Mouse (Mus musculus) embryonic facial prominence, embryonic 11.5 days (tissue): ENCODE measurements around the gene Il10rb. TPM values are rescaled to one million over a fixed set of nuclear protein-coding genes. Genes with fewer than 3 reads are reported as not detected.
A peak's percentile ranks its signal among the peaks of the same experiment; 100 is the strongest.

Experiments used
- ATAC-seq: fragments of 200-750 bp; cut with Nextera tagmentation; replicated peaks from 2 replicates; pipeline ENCODE4 v1.8.0; 2017; ENCODE audit warnings: low read depth; ENCODE audit not compliant: insufficient number of reproducible peaks, low FRiP score, low TSS enrichment
- DNase-seq: peaks from one replicate; pipeline ENCODE4 v3.0.0-alpha.2; 2015; ENCODE audit warnings: low spot score
- H3K27ac ChIP-seq: fragments of 300-500 bp; sonication (generic); replicated peaks from 2 replicates; pipeline ENCODE4 v1.5.1; 2014; ENCODE audit warnings: mild to moderate bottlenecking, low read depth, low read length, control low read depth
- H3K27me3 ChIP-seq: fragments of 300-500 bp; sonication (generic); 2 replicates; pipeline ENCODE4 v1.6.1; 2014; ENCODE audit warnings: mild to moderate bottlenecking, low read length, moderate library complexity, mixed read lengths; ENCODE audit not compliant: control insufficient read depth, insufficient read depth
- H3K36me3 ChIP-seq: fragments of 300-500 bp; sonication (generic); replicated peaks from 2 replicates; pipeline ENCODE4 v1.6.1; 2014; ENCODE audit warnings: low read depth, mild to moderate bottlenecking, low read length, moderate library complexity, mixed read lengths; ENCODE audit not compliant: control insufficient read depth, insufficient read depth
- H3K4me1 ChIP-seq: fragments of 300-500 bp; sonication (generic); 2 replicates; pipeline ENCODE4 v1.6.1; 2014; ENCODE audit warnings: low read length, mixed read lengths; ENCODE audit not compliant: control insufficient read depth, insufficient read depth
- H3K4me2 ChIP-seq: fragments of 300-500 bp; sonication (generic); 2 replicates; pipeline ENCODE4 v1.6.1; 2014; ENCODE audit warnings: low read depth, mild to moderate bottlenecking, control low read depth, low read length, moderate library complexity
- H3K4me3 ChIP-seq: fragments of 300-500 bp; sonication (generic); 2 replicates; pipeline ENCODE4 v1.5.1; 2014; ENCODE audit warnings: low read depth, low read length, control low read depth
- H3K9ac ChIP-seq: fragments of 300-500 bp; sonication (generic); replicated peaks from 2 replicates; pipeline ENCODE4 v1.6.1; 2014; ENCODE audit warnings: mild to moderate bottlenecking, control low read depth, low read length
- H3K9me3 ChIP-seq: fragments of 300-500 bp; sonication (generic); replicated peaks from 2 replicates; pipeline ENCODE4 v1.6.1; 2016; ENCODE audit warnings: mild to moderate bottlenecking, low read length, inconsistent platforms, mixed read lengths; ENCODE audit not compliant: control insufficient read depth
- WGBS: fragments of 180-500 bp; shearing (Covaris S2); extraction: QIAGEN DNeasy Blood & Tissue Kit; methylation state at CpG from one replicate; pipeline ENCODE4 v1.1.7; 2014; 5-methylcytosine and 5-hydroxymethylcytosine counted together
- polyA plus RNA-seq: library from polyadenylated mRNA; unstranded; fragments of >200 nt; fragmentation: Nextera tagmentation; extraction: Ambion mirVana; gene quantifications from 2 replicates; pipeline ENCODE4 v1.2.1, GENCODE M21; 2014

The Il10rb gene
- polyA plus RNA-seq, 1 experiment from 2014 or later: 9.8 TPM

DNA sequence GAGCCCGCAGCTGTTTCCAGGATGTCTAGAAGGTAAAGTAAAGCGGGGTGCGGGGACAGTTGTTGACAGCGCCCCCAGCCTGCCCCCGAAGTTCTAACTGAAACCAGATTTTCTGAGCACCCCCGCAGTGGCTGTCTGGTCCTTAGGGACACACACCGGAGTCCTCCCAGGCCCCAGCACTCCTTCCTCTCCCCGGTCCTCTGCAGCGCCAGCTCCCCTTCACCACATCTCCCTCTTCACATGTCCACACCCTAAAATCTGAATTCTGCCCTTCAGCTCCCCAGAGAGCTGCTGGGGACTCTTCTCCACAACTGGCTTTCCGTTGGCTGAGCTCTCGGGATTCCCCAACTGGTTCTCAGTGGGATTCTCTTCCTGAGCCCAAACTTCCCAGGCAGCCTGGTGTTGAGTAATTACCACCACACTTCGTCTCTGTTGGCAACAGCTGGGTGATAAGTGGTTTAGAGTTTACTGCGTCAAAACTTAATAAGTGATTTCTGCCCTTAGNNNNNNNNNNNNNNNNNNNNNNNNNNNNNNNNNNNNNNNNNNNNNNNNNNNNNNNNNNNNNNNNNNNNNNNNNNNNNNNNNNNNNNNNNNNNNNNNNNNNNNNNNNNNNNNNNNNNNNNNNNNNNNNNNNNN, 739 bp downstream of the Il10rb start:
- Histone ChIP-seq H3K4me2 (peak overlapping the region; percentile 98), H3K9ac (peak overlapping the region; percentile 79), H3K36me3 (no peaks in the 10 kb centered on the region), H3K4me3 (peak overlapping the region; percentile 65), H3K27me3 (no peaks in the 10 kb centered on the region), H3K27ac (no peak overlapping the region), H3K9me3 (no peaks in the 10 kb centered on the region), H3K4me1 (no peaks in the 10 kb centered on the region; the same call in 1 of the 2 replicates)
- ATAC-seq (no peak), DNase-seq (peak; percentile 21)
- 2% methylated on average over 13 of the region's 13 CpGs for WGBS

DNA sequence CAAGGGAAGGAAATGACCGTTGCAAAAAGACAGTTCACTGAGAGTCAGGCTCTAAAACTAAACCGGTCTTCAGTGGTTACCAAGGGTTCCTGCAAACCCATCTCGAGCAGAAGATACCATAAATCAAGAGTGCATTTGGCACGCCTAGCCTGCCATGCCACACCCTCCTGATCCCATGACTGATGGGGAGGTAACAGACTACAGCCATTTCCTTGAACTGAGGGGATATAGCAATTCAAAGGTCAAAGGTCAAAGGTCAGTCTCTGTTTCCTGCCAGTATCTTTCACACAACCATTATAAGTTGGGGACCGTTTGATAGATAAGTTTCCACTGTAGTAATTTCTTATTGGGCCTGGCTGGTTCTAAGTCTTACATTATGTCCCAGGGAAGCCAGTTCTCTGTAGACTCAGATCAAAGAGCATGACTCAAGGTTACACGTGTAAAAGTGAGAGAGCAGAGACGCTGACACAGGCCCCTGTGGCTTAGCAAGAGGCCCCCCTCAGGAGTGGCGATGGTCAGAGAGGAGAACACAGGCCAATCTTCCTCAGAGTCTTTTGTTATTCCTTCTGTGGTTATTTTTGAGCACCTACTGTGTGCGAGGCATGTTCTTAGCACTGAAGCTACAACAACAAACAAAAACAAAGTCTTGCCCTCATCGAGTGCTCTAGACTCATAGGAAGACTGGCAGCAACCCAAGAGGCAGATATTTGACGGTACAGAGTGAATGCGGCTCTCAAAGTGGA, 7.3 kb downstream of the Il10rb start:
- DNase-seq: no peak

DNA sequence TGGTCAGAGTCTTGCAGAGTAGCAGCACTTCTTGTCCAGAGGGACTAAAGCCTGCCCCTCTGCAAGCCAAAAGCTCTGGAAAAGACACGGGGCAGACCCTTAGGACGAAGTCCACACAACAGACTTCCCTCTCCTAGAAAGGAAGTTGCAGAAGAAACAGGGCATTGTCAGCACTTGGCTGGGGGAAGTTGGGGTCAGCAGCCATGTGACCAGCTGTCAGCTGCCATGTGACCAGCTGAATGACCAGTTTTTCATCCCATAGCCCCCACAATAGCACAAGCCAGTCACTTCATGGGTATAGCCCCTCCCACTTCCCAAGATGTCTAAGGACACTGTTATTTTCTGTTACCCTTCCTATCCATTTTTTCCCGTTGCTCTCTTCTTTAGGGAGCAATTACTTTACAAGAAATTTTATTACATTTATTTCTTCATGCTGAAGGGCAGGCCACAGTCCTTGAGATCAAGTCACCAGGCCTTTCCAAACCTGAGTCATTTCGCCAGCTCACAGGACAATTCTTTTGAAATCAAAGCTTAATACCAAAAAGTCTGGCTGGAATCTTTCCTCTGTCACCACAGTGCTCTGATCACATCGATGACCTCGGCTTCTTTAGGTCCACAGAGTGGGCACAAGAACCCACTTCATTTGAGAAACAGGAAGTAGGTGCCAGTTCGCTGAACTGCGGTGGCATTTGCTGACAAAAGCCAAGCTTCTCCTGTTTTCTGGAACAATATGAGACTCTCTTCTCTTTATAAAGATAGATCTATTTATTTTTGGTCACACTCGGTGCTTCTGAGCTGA, 9.6 kb downstream of the Il10rb start:
- 81% methylated on average over 9 of the region's 9 CpGs for WGBS
- no peak overlapping the region for H3K4me3 ChIP-seq
- H3K9me3 ChIP-seq: no peaks in the 10 kb centered on the region
- no peak overlapping the region for H3K4me2 ChIP-seq
- no peaks in the 10 kb centered on the region for H3K36me3 ChIP-seq
- ATAC-seq (no peak), DNase-seq (no peak)
- no peaks in the 10 kb centered on the region for H3K27me3 ChIP-seq
- H3K9ac ChIP-seq: no peak overlapping the region
- H3K4me1 ChIP-seq: no peaks in the 10 kb centered on the region
- H3K27ac ChIP-seq: no peak overlapping the region

More for the DNA sequence above, 7.3 kb downstream of the Il10rb start:
- Histone ChIP-seq H3K4me3 (no peak overlapping the region), H3K4me1 (no peaks in the 10 kb centered on the region), H3K9ac (no peak overlapping the region), H3K27me3 (no peaks in the 10 kb centered on the region), H3K4me2 (no peak overlapping the region), H3K27ac (no peak overlapping the region), H3K9me3 (no peaks in the 10 kb centered on the region), H3K36me3 (no peaks in the 10 kb centered on the region)
- ATAC-seq: no peak
- WGBS: 66% methylated on average over 12 of the region's 12 CpGs

DNA sequence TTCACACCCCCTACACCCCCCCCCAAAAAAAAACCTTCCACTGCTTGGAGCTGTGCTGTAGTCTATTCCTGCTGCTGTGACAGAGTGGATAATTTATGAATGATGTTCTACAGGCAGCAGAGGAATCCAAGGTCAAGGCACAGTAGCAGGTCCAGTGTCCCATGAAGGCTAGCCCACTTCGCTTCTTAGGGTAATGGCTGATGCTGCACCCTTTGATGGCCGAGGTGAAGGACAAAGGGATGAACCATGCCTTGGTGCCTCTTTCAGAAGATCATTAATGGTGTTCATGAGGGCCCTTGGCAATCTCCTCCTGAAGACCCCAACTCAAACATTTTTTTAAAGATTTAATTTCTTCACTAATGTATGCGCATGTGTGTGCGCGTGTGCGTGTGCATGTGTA, 10.4 kb downstream of the Il10rb start:
- WGBS: 96% methylated on average over 6 of the region's 6 CpGs
- H3K4me3 ChIP-seq: no peak overlapping the region
- H3K27me3 ChIP-seq: no peaks in the 10 kb centered on the region
- DNase-seq: no peak
- no peak overlapping the region for H3K9ac ChIP-seq
- no peak overlapping the region for H3K4me2 ChIP-seq
- no peak overlapping the region for H3K27ac ChIP-seq
- no peaks in the 10 kb centered on the region for H3K4me1 ChIP-seq
- H3K9me3 ChIP-seq: no peaks in the 10 kb centered on the region
- H3K36me3 ChIP-seq: no peaks in the 10 kb centered on the region
- ATAC-seq: no peak

DNA sequence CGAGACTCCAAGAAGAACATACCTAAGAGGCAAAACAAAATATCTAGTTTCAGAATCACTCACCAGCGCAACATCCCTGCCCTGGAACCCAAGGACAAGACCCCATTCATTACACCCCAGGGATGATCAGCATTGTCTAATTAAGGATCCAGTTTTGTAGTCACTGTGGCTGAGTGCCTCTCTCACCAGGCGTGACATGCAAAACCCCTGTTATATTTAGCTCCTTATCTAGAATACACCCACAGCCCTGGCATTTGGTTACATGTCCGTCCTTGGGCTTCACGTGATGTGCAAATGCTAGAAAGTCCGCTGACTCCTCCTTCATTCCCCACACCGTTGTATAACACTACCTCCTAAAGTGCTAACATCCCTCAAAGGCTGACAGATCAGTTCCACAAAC, 11.0 kb downstream of the Il10rb start:
- no peaks in the 10 kb centered on the region for H3K36me3 ChIP-seq

DNA sequence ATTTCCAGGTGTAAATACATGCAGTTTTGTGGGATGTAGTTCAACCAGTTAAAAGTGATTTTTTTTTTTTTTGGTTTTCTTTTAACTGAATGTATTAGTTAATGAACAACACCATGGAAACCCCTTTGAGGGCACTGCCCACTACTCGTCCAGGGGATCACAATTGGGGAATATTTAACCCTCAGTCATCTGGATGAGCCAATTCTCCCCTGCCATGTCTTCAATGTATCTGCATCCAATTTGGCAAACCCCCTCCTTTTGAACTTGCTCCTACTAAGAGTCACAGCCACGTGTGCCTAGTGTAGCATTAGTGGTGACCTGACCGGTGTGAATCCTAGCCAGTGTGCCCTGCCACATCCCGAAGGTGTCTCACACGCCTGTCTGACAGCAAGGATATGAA, 12.6 kb downstream of the Il10rb start:
- Histone ChIP-seq H3K9me3 (no peaks in the 10 kb centered on the region), H3K4me1 (no peaks in the 10 kb centered on the region), H3K4me2 (no peak overlapping the region), H3K9ac (no peak overlapping the region), H3K27me3 (no peaks in the 10 kb centered on the region), H3K27ac (no peak overlapping the region), H3K4me3 (no peak overlapping the region), H3K36me3 (no peaks in the 10 kb centered on the region)
- 73% methylated on average over 5 of the region's 5 CpGs for WGBS
- ATAC-seq (no peak), DNase-seq (no peak)

More for the DNA sequence above, 11.0 kb downstream of the Il10rb start:
- Histone ChIP-seq H3K4me1 (no peaks in the 10 kb centered on the region), H3K4me2 (no peak overlapping the region), H3K4me3 (no peak overlapping the region), H3K9me3 (no peaks in the 10 kb centered on the region), H3K27ac (no peak overlapping the region), H3K9ac (no peak overlapping the region), H3K27me3 (no peaks in the 10 kb centered on the region)
- whole genome bisulfite sequencing: 84% methylated on average over 7 of the region's 7 CpGs
- ATAC-seq (no peak), DNase-seq (no peak)

DNA sequence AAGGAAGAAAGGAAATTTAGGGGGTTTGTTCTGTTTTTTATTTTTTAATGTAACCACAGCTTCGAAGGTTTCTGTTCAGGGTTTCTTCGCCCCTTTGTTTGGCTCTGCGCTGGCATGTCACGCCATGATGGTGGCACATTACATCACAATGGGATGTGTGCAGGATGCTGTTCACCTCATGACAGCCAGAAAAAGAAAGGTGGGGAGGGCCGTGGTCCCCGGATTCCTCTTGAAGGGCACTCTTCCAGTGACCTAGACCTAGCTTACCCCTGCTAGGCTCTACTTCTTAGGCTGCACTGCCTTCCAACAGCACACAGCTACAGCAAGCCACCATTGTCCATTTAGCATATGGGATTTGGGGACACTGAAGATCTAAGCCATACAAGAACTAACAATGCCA, 19.9 kb downstream of the Il10rb start:
- Histone ChIP-seq H3K27me3 (no peaks in the 10 kb centered on the region), H3K4me1 (no peaks in the 10 kb centered on the region), H3K4me3 (no peak overlapping the region), H3K27ac (no peak overlapping the region), H3K9me3 (no peaks in the 10 kb centered on the region), H3K4me2 (no peak overlapping the region), H3K36me3 (no peaks in the 10 kb centered on the region), H3K9ac (no peak overlapping the region)
- ATAC-seq: no peak
- no peak for DNase-seq
- 88% methylated on average over 6 of the region's 6 CpGs for WGBS

DNA sequence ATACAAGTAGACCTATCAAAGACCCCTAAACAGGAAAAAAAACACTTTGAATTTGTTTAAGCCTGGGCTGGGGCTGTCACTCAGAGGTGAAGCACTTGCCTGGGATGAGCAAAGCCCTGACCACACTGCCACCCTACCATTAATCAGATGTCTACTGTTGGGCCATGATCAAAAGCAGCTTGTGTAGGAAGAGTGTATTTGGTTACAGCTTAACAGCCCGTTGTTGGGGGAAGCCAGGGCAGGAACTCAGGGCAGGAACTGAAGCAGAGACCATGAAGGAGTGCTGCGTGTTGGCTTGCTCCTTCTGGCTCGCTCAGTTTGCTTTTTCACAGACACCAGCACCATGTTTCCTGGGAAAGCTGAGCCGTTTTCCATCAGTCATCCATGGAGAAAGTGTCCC, 20.6 kb downstream of the Il10rb start:
- no peak overlapping the region for H3K27ac ChIP-seq
- no peak overlapping the region for H3K4me2 ChIP-seq
- no peaks in the 10 kb centered on the region for H3K4me1 ChIP-seq
- no peaks in the 10 kb centered on the region for H3K9me3 ChIP-seq
- ATAC-seq (no peak), DNase-seq (no peak)
- H3K27me3 ChIP-seq: no peaks in the 10 kb centered on the region
- no peaks in the 10 kb centered on the region for H3K36me3 ChIP-seq
- no peak overlapping the region for H3K4me3 ChIP-seq
- H3K9ac ChIP-seq: no peak overlapping the region
- 77% methylated on average over 4 of the region's 4 CpGs for WGBS
